Mouse (Mus musculus) liver, postnatal 0 days (tissue): ENCODE data around the gene Rapgef4. TPM values are rescaled to one million over a fixed set of nuclear protein-coding genes. Genes with fewer than 3 reads are reported as not detected.

ENCODE experiments used
- ATAC-seq: fragments of 200-750 bp; cut with Nextera tagmentation; 2 replicates; pipeline ENCODE4 v1.8.0; 2017; ENCODE audit warnings: mild to moderate bottlenecking, moderate library complexity
- DNase-seq: peaks from one replicate; pipeline ENCODE4 v3.0.0-alpha.2; 2016
- H3K27ac ChIP-seq: fragments of 300-500 bp; sonication (generic); 2 replicates; pipeline ENCODE4 v1.5.1; 2014; ENCODE audit warnings: antibody characterized with exemption, moderate library complexity, mild to moderate bottlenecking, low read depth
- H3K27me3 ChIP-seq: fragments of 300-500 bp; sonication (generic); 2 replicates; pipeline ENCODE4 v1.6.1; 2014; ENCODE audit warnings: low read length, control low read depth, mixed read lengths; ENCODE audit not compliant: insufficient read depth
- H3K36me3 ChIP-seq: fragments of 300-500 bp; sonication (generic); replicated peaks from 2 replicates; pipeline ENCODE4 v1.6.1; 2014; ENCODE audit warnings: mild to moderate bottlenecking, control low read depth, low read length, moderate library complexity, mixed read lengths; ENCODE audit not compliant: insufficient read depth
- H3K4me1 ChIP-seq: fragments of 300-500 bp; sonication (generic); 2 replicates; pipeline ENCODE4 v1.6.1; 2014; ENCODE audit warnings: antibody characterized with exemption, mild to moderate bottlenecking, control low read depth; ENCODE audit not compliant: insufficient read depth
- H3K4me2 ChIP-seq: fragments of 300-500 bp; sonication (generic); 2 replicates; pipeline ENCODE4 v1.6.1; 2014; ENCODE audit warnings: low read depth, mild to moderate bottlenecking, low read length, moderate library complexity, mixed read lengths
- H3K4me3 ChIP-seq: fragments of 300-500 bp; sonication (generic); 2 replicates; pipeline ENCODE4 v1.5.1; 2014; ENCODE audit warnings: low read depth, low read length
- H3K9ac ChIP-seq: fragments of 300-500 bp; sonication (generic); replicated peaks from 2 replicates; pipeline ENCODE4 v1.6.1; 2014; ENCODE audit warnings: mild to moderate bottlenecking, moderate library complexity
- H3K9me3 ChIP-seq: fragments of 300-500 bp; sonication (generic); 2 replicates; pipeline ENCODE4 v1.6.1; 2016; ENCODE audit warnings: mild to moderate bottlenecking, control low read depth, low read length, mixed read lengths
- CTCF ChIP-seq: sonication (generic); IDR thresholded peaks from 2 replicates; pipeline ENCODE4 v1.5.1; 2016; ENCODE audit warnings: antibody characterized with exemption, low read depth
- EP300 ChIP-seq: IDR thresholded peaks from 2 replicates; pipeline ENCODE4 v1.6.1; 2016; ENCODE audit warnings: antibody characterized with exemption, low read depth, mild to moderate bottlenecking
- WGBS: fragments of 180-500 bp; shearing (Covaris S2); extraction: QIAGEN DNeasy Blood & Tissue Kit; methylation state at CpG from one replicate; pipeline ENCODE4 v1.1.7; 2014; ENCODE audit not compliant: insufficient replicate concordance; 5-methylcytosine and 5-hydroxymethylcytosine counted together
- polyA plus RNA-seq: library from polyadenylated mRNA; unstranded; fragments of >200 nt; fragmentation: Nextera tagmentation; extraction: Ambion mirVana; gene quantifications from 2 replicates; pipeline ENCODE4 v1.2.1, GENCODE M21; 2015

The Rapgef4 gene
- polyA plus RNA-seq, 1 experiment from 2014 or later, result 30.2 TPM

DNA sequence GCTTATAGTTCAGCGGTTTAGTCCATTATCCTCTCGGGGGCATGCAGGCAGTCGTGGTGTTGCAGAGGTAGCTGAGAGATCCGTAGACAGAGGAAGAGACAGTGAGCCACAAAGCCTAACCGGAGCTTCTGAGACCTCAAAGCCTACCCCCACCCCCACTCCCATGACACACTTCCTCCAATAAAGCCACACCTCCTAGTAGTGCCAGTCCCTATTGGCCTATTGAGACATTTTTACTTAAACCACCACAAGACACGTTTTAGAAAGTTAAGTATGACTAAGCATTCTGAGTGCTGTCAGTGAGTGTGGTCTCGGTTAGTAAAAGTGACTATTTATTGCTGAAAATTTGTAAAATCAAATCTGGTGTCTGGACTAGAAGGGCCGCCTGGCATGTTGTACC, 189.5 kb downstream of the Rapgef4 start:
- Histone ChIP-seq H3K9me3 (no peaks in the 10 kb centered on the region), H3K4me3 (no peak overlapping the region), H3K9ac (no peak overlapping the region), H3K4me1 (peaks cover 23% of the 10 kb centered on the region), H3K4me2 (peak overlapping the region; percentile 15; the same call in 1 of the 2 replicates), H3K36me3 (no peaks in the 10 kb centered on the region), H3K27ac (0 out of 2 replicates have a peak overlapping the region, but pooled peaks have one; percentile 35), H3K27me3 (no peaks in the 10 kb centered on the region)
- TF ChIP-seq EP300 (no peak), CTCF (no peak)
- WGBS, result 26% methylated on average over 8 of the region's 8 CpGs
- peak; percentile 60 for DNase-seq
- no peak for ATAC-seq

DNA sequence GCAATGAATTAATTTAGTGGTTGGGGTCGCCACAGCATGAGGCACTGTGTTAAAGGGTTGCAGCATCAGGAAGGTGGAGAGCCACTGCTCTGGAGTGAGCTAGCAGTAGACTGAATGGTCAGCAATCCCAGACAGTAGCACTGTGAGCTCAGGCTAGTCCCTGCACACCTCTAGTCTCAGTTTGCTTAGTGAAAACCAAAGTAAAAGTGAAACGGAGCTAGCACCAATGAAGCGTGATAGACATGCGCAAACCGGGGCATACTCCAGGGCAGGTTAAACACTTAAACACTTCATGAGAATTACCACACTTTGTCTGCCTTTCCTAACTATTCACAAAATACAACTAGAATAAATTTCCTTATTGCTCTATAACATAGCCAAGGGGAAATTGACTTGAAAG, 190.2 kb downstream of the Rapgef4 start:
- no peak overlapping the region for H3K9ac ChIP-seq
- DNase-seq, result no peak
- ATAC-seq, result no peak
- 60% methylated on average over 5 of the region's 5 CpGs for WGBS
- no peaks in the 10 kb centered on the region for H3K9me3 ChIP-seq
- no peak overlapping the region for H3K4me3 ChIP-seq
- H3K27ac ChIP-seq, result no peak overlapping the region
- TF ChIP-seq CTCF (no peak), EP300 (no peak)
- peaks cover 28% of the 10 kb centered on the region for H3K4me1 ChIP-seq
- no peak overlapping the region for H3K4me2 ChIP-seq
- no peaks in the 10 kb centered on the region for H3K36me3 ChIP-seq
- H3K27me3 ChIP-seq, result no peaks in the 10 kb centered on the region

DNA sequence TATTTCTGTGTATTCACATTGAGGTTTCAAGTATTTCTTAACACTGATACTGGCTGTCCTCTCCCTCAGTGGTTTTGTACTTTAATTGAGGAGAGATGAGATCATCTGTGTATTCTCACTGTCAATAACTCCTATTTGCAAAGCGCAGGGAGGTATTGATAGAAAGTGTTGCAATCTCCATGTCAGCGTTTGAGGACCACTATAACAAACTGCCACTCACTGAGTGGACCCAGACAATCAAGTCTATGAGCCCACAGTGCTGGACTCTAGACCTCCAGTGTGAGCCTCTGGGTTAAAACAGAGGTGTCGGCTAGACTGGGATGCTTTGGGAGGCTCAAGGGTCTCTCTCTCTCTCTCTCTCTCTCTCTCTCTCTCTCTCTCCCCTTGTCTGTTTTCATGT, 192.0 kb downstream of the Rapgef4 start:
- Histone ChIP-seq H3K4me2 (no peak overlapping the region), H3K9me3 (no peaks in the 10 kb centered on the region), H3K4me3 (no peak overlapping the region), H3K27ac (peak overlapping the region; percentile 81), H3K36me3 (no peaks in the 10 kb centered on the region), H3K4me1 (peaks cover 33% of the 10 kb centered on the region), H3K27me3 (no peaks in the 10 kb centered on the region), H3K9ac (no peak overlapping the region)
- ATAC-seq, result peak; percentile 84
- 56% methylated on average over 3 of the region's 3 CpGs for WGBS
- peak; percentile 32 for DNase-seq
- TF ChIP-seq EP300 (peak; percentile 70; the same call in 1 of the 2 replicates), CTCF (no peak)

DNA sequence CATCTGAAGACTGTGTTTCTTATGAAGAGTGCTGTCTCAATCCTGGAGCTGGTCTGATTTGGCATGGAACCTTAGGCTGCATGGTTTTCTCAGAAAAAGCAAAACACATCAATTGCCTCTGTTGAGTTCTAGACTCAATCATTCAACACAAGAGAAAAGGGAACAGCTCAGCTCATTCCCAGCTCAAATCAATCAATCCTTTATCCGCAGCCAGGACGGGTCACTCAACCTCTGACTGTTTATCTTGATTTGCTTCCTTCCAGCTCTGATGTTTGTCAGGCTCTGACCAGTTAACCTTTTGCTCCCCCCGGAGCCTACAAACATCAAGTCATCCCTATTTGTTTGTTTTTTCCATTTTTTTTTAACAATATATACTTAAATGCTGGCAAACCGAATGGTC, 192.8 kb downstream of the Rapgef4 start:
- no peak overlapping the region for H3K9ac ChIP-seq
- H3K4me1 ChIP-seq, result peaks cover 38% of the 10 kb centered on the region
- no peak overlapping the region for H3K4me3 ChIP-seq
- no peaks in the 10 kb centered on the region for H3K27me3 ChIP-seq
- no peaks in the 10 kb centered on the region for H3K9me3 ChIP-seq
- peak; percentile 62 for ATAC-seq
- DNase-seq, result peak; percentile 38
- H3K27ac ChIP-seq, result peak overlapping the region; percentile 81
- H3K4me2 ChIP-seq, result no peak overlapping the region
- no peaks in the 10 kb centered on the region for H3K36me3 ChIP-seq
- 46% methylated on average over 4 of the region's 4 CpGs for WGBS
- peak; percentile 50; the same call in 1 of the 2 replicates for TF ChIP-seq EP300
- no peak for TF ChIP-seq CTCF

DNA sequence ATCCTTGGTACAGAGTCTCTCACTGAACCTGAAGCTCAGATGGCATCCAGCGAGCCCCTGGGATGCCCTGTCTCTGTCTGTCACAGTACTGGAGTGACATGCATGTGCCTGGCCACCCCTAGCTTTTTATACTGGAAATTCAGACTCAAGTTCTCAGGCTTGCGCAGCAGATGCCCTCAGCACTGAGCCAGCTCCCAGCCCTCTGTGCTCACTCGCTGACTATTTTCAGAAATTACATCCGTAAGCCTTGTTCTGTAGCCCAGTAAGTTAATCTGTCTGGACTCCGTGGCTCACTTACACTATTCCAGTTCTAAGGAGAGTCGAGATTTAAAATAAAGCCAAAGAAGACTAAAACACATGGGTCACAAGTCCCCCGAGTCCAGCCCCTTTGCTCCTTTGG, 194.5 kb downstream of the Rapgef4 start:
- Histone ChIP-seq H3K4me1 (peaks cover 28% of the 10 kb centered on the region), H3K4me3 (no peak overlapping the region), H3K9me3 (no peaks in the 10 kb centered on the region), H3K27ac (peak overlapping the region; percentile 81), H3K4me2 (no peak overlapping the region), H3K27me3 (no peaks in the 10 kb centered on the region), H3K36me3 (no peaks in the 10 kb centered on the region), H3K9ac (peak overlapping the region; percentile 26; the same call in 1 of the 2 replicates)
- no peak for DNase-seq
- no peak for ATAC-seq
- WGBS, result 62% methylated on average over 7 of the region's 7 CpGs
- TF ChIP-seq CTCF (no peak), EP300 (no peak)

GRCm38 (mm10) chr2:72175971-72176370, 194.9 kb downstream of the Rapgef4 start:
- Histone ChIP-seq H3K9ac (peak overlapping the region; percentile 26; the same call in 1 of the 2 replicates), H3K4me2 (no peak overlapping the region), H3K9me3 (no peaks in the 10 kb centered on the region), H3K36me3 (no peaks in the 10 kb centered on the region), H3K27ac (peak overlapping the region; percentile 81), H3K27me3 (no peaks in the 10 kb centered on the region), H3K4me3 (no peak overlapping the region), H3K4me1 (peaks cover 28% of the 10 kb centered on the region)
- TF ChIP-seq CTCF, result no peak
- no peak for TF ChIP-seq EP300
- WGBS, result 35% methylated on average over 5 of the region's 5 CpGs
- DNase-seq (no peak), ATAC-seq (no peak)
